Mouse (Mus musculus) forebrain, embryonic 10.5 days (tissue): ENCODE measurements around the gene Polg. TPM values are rescaled to one million over a fixed set of nuclear protein-coding genes. Genes with fewer than 3 reads are reported as not detected.

Experiments used
- DNase-seq: peaks from one replicate; pipeline ENCODE4 v3.0.0-alpha.2; 2017; ENCODE audit warnings: low spot score; ENCODE audit errors: extremely low spot score
- H3K27ac ChIP-seq: fragments of 300-500 bp; sonication (generic); 2 replicates; pipeline ENCODE4 v1.5.1; 2016; ENCODE audit warnings: mild to moderate bottlenecking
- H3K27me3 ChIP-seq: fragments of 300-500 bp; sonication (generic); 2 replicates; pipeline ENCODE4 v1.6.1; 2016; ENCODE audit warnings: mild to moderate bottlenecking; ENCODE audit not compliant: poor library complexity, severe bottlenecking
- H3K36me3 ChIP-seq: fragments of 300-500 bp; sonication (generic); replicated peaks from 2 replicates; pipeline ENCODE4 v1.6.1; 2016; ENCODE audit warnings: mild to moderate bottlenecking, moderate library complexity
- H3K4me1 ChIP-seq: fragments of 300-500 bp; sonication (generic); 2 replicates; pipeline ENCODE4 v1.6.1; 2016
- H3K4me3 ChIP-seq: fragments of 300-500 bp; sonication (generic); 2 replicates; pipeline ENCODE4 v1.5.1; 2016; ENCODE audit warnings: mild to moderate bottlenecking, moderate library complexity
- H3K9me3 ChIP-seq: fragments of 300-500 bp; sonication (generic); 2 replicates; pipeline ENCODE4 v1.6.1; 2016; ENCODE audit warnings: mild to moderate bottlenecking, moderate library complexity
- WGBS: fragments of 180-500 bp; shearing (Covaris S2); methylation state at CpG from one replicate; pipeline ENCODE4 v1.1.7; 2016; 5-methylcytosine and 5-hydroxymethylcytosine counted together
- polyA plus RNA-seq: library from polyadenylated mRNA; unstranded; fragments of >200 nt; fragmentation: Nextera tagmentation; extraction: Ambion mirVana; gene quantifications from 2 replicates; pipeline ENCODE4 v1.2.1, GENCODE M21; 2016

Polg gene
- polyA plus RNA-seq, 1 experiment from 2014 or later: 42.1 TPM

- no peak for DNase-seq
- no peak overlapping the region for H3K4me3 ChIP-seq
- H3K27ac ChIP-seq: no peak overlapping the region
- H3K9me3 ChIP-seq: no peaks in the 10 kb centered on the region
- peaks cover 20% of the 10 kb centered on the region for H3K27me3 ChIP-seq
- peaks cover 35% of the 10 kb centered on the region for H3K4me1 ChIP-seq
- no peaks in the 10 kb centered on the region for H3K36me3 ChIP-seq
- WGBS: 76% methylated on average over 7 of the region's 7 CpGs
These were observed 5.3 kb upstream of the Polg start for GRCm38 (mm10) chr7:79471436-79471835.

GRCm38 (mm10) chr7:79470718-79471117 is 4.6 kb upstream of the Polg start:
- Histone ChIP-seq H3K27me3 (peaks cover 20% of the 10 kb centered on the region), H3K27ac (no peak overlapping the region), H3K9me3 (no peaks in the 10 kb centered on the region), H3K4me1 (peaks cover 40% of the 10 kb centered on the region), H3K36me3 (no peaks in the 10 kb centered on the region), H3K4me3 (no peak overlapping the region)
- 64% methylated on average over 3 of the region's 3 CpGs for WGBS
- DNase-seq: no peak

- Histone ChIP-seq H3K9me3 (no peaks in the 10 kb centered on the region), H3K27me3 (peaks cover 25% of the 10 kb centered on the region), H3K4me1 (peaks cover 50% of the 10 kb centered on the region), H3K4me3 (no peak overlapping the region), H3K27ac (no peak overlapping the region), H3K36me3 (no peaks in the 10 kb centered on the region)
- 80% methylated on average over 5 of the region's 5 CpGs for WGBS
- DNase-seq: no peak
These were observed 3.6 kb upstream of the Polg start for GRCm38 (mm10) chr7:79469766-79470165.

GRCm38 (mm10) chr7:79468994-79469393 is 2.8 kb upstream of the Polg start:
- 0 out of 2 replicates have a peak overlapping the region, but pooled peaks have one; percentile 25 for H3K27ac ChIP-seq
- peaks cover 57% of the 10 kb centered on the region for H3K4me1 ChIP-seq
- H3K36me3 ChIP-seq: peaks cover 7% of the 10 kb centered on the region
- H3K9me3 ChIP-seq: no peaks in the 10 kb centered on the region
- 45% methylated on average over 8 of the region's 8 CpGs for WGBS
- peaks cover 32% of the 10 kb centered on the region for H3K27me3 ChIP-seq
- DNase-seq: no peak
- H3K4me3 ChIP-seq: no peak overlapping the region

- Histone ChIP-seq H3K27me3 (peaks cover 34% of the 10 kb centered on the region), H3K4me1 (peaks cover 64% of the 10 kb centered on the region), H3K36me3 (peaks cover 15% of the 10 kb centered on the region), H3K4me3 (peak overlapping the region; percentile 94), H3K9me3 (no peaks in the 10 kb centered on the region), H3K27ac (peak overlapping the region; percentile 66)
- 16% methylated on average over 3 of the region's 6 CpGs for WGBS
- no peak for DNase-seq
These were observed 1.8 kb upstream of the Polg start for GRCm38 (mm10) chr7:79467951-79468350.

GRCm38 (mm10) chr7:79465461-79466044 is 609 bp downstream of the Polg start:
- Histone ChIP-seq H3K4me1 (peaks cover 58% of the 10 kb centered on the region), H3K27ac (peak overlapping the region; percentile 93)
- under 1% methylated on average over 47 of the region's 47 CpGs for WGBS

GRCm38 (mm10) chr7:79464776-79465420 is 1.3 kb downstream of the Polg start:
- Histone ChIP-seq H3K4me3 (peak overlapping the region; percentile 94), H3K4me1 (peaks cover 58% of the 10 kb centered on the region), H3K36me3 (peaks cover 43% of the 10 kb centered on the region), H3K9me3 (no peaks in the 10 kb centered on the region), H3K27ac (peak overlapping the region; percentile 63), H3K27me3 (peaks cover 34% of the 10 kb centered on the region)
- 7% methylated on average over 47 of the region's 47 CpGs for WGBS
- DNase-seq: peak; percentile 40

More at GRCm38 (mm10) chr7:79465461-79466044, 609 bp downstream of the Polg start:
- DNase-seq: peak; percentile 66
- H3K27me3 ChIP-seq: peaks cover 34% of the 10 kb centered on the region
- H3K4me3 ChIP-seq: peak overlapping the region; percentile 94
- H3K9me3 ChIP-seq: no peaks in the 10 kb centered on the region
- peaks cover 36% of the 10 kb centered on the region for H3K36me3 ChIP-seq

GRCm38 (mm10) chr7:79463376-79464077 is 2.6 kb downstream of the Polg start:
- Histone ChIP-seq H3K4me1 (peaks cover 50% of the 10 kb centered on the region), H3K9me3 (no peaks in the 10 kb centered on the region), H3K4me3 (no peak overlapping the region), H3K27me3 (peaks cover 25% of the 10 kb centered on the region), H3K36me3 (peaks cover 56% of the 10 kb centered on the region), H3K27ac (no peak overlapping the region)
- 93% methylated on average over 11 of the region's 11 CpGs for WGBS
- no peak for DNase-seq

- Histone ChIP-seq H3K36me3 (peaks cover 74% of the 10 kb centered on the region), H3K27ac (no peak overlapping the region), H3K27me3 (peaks cover 13% of the 10 kb centered on the region), H3K4me3 (no peak overlapping the region), H3K9me3 (no peaks in the 10 kb centered on the region), H3K4me1 (peaks cover 32% of the 10 kb centered on the region)
- WGBS: 89% methylated on average over 10 of the region's 10 CpGs
- no peak for DNase-seq
These were observed 4.4 kb downstream of the Polg start for GRCm38 (mm10) chr7:79461721-79462120.

- no peaks in the 10 kb centered on the region for H3K4me1 ChIP-seq
- WGBS: 91% methylated on average over 3 of the region's 3 CpGs
- peaks cover 100% of the 10 kb centered on the region for H3K36me3 ChIP-seq
- H3K27ac ChIP-seq: no peak overlapping the region
- no peaks in the 10 kb centered on the region for H3K9me3 ChIP-seq
- no peak for DNase-seq
- no peak overlapping the region for H3K4me3 ChIP-seq
- no peaks in the 10 kb centered on the region for H3K27me3 ChIP-seq
These were observed 18.7 kb downstream of the Polg start for GRCm38 (mm10) chr7:79447486-79447885.

GRCm38 (mm10) chr7:79447048-79447447 is 19.1 kb downstream of the Polg start:
- H3K4me3 ChIP-seq: no peak overlapping the region
- no peaks in the 10 kb centered on the region for H3K9me3 ChIP-seq
- H3K4me1 ChIP-seq: no peaks in the 10 kb centered on the region
- no peak for DNase-seq
- H3K27me3 ChIP-seq: no peaks in the 10 kb centered on the region
- WGBS: 94% methylated on average over 2 of the region's 2 CpGs
- H3K36me3 ChIP-seq: peaks cover 100% of the 10 kb centered on the region
- no peak overlapping the region for H3K27ac ChIP-seq

GRCm38 (mm10) chr7:79440035-79440434 is 26.1 kb downstream of the Polg start:
- Histone ChIP-seq H3K27me3 (no peaks in the 10 kb centered on the region), H3K4me3 (no peak overlapping the region), H3K27ac (no peak overlapping the region), H3K4me1 (no peaks in the 10 kb centered on the region), H3K9me3 (no peaks in the 10 kb centered on the region), H3K36me3 (peaks cover 96% of the 10 kb centered on the region)
- WGBS: 64% methylated on average over 2 of the region's 2 CpGs
- DNase-seq: no peak

- Histone ChIP-seq H3K27ac (no peak overlapping the region), H3K27me3 (no peaks in the 10 kb centered on the region), H3K4me3 (no peak overlapping the region), H3K9me3 (no peaks in the 10 kb centered on the region), H3K36me3 (peaks cover 50% of the 10 kb centered on the region), H3K4me1 (peaks cover 9% of the 10 kb centered on the region; the same call in 1 of the 2 replicates)
- 57% methylated on average over 5 of the region's 5 CpGs for WGBS
- DNase-seq: no peak
These were observed 37.9 kb downstream of the Polg start for GRCm38 (mm10) chr7:79428243-79428642.
